Mouse (Mus musculus) intestine, postnatal 0 days (tissue): ENCODE data around the gene Ino80. TPM values are rescaled to one million over a fixed set of nuclear protein-coding genes. Genes with fewer than 3 reads are reported as not detected.

Experiments used
- ATAC-seq: fragments of 200-750 bp; cut with Nextera tagmentation; 2 replicates; pipeline ENCODE4 v1.8.0; 2017; ENCODE audit warnings: mild to moderate bottlenecking, moderate TSS enrichment, moderate library complexity
- H3K27ac ChIP-seq: fragments of 300-500 bp; sonication (generic); 2 replicates; pipeline ENCODE4 v1.5.1; 2014; ENCODE audit warnings: mild to moderate bottlenecking, low read depth, low read length, moderate library complexity
- H3K27me3 ChIP-seq: fragments of 300-500 bp; sonication (generic); replicated peaks from 2 replicates; pipeline ENCODE4 v1.6.1; 2014; ENCODE audit warnings: low read length, mixed read lengths; ENCODE audit not compliant: control insufficient read depth, insufficient read depth
- H3K36me3 ChIP-seq: fragments of 300-500 bp; sonication (generic); 2 replicates; pipeline ENCODE4 v1.6.1; 2014; ENCODE audit warnings: mild to moderate bottlenecking, moderate library complexity; ENCODE audit not compliant: control insufficient read depth, insufficient read depth
- H3K4me1 ChIP-seq: fragments of 300-500 bp; sonication (generic); replicated peaks from 2 replicates; pipeline ENCODE4 v1.6.1; 2014; ENCODE audit warnings: antibody characterized with exemption, low read length, mixed read lengths; ENCODE audit not compliant: control insufficient read depth, insufficient read depth
- H3K4me2 ChIP-seq: fragments of 300-500 bp; sonication (generic); replicated peaks from 2 replicates; pipeline ENCODE4 v1.6.1; 2014; ENCODE audit warnings: low read depth, mild to moderate bottlenecking, moderate library complexity
- H3K4me3 ChIP-seq: fragments of 300-500 bp; sonication (generic); 2 replicates; pipeline ENCODE4 v1.5.1; 2014; ENCODE audit warnings: low read depth, low read length
- H3K9ac ChIP-seq: fragments of 300-500 bp; sonication (generic); 2 replicates; pipeline ENCODE4 v1.6.1; 2014; ENCODE audit warnings: mild to moderate bottlenecking, low read depth, low read length
- H3K9me3 ChIP-seq: fragments of 300-500 bp; sonication (generic); 2 replicates; pipeline ENCODE4 v1.6.1; 2016; ENCODE audit warnings: mixed run types; ENCODE audit not compliant: control insufficient read depth
- CTCF ChIP-seq: sonication (generic); IDR thresholded peaks from 2 replicates; pipeline ENCODE4 v1.5.1; 2016; ENCODE audit warnings: low read depth, mild to moderate bottlenecking, control low read depth, antibody characterized with exemption, moderate library complexity
- WGBS: fragments of 180-500 bp; shearing (Covaris S2); extraction: QIAGEN DNeasy Blood & Tissue Kit; methylation state at CpG from one replicate; pipeline ENCODE4 v1.1.7; 2014; 5-methylcytosine and 5-hydroxymethylcytosine counted together
- polyA plus RNA-seq: library from polyadenylated mRNA; unstranded; fragments of >200 nt; fragmentation: Nextera tagmentation; extraction: Ambion mirVana; gene quantifications from 2 replicates; pipeline ENCODE4 v1.2.1, GENCODE M21; 2015

The Ino80 gene
- polyA plus RNA-seq, 1 experiment from 2014 or later, result 2.4 TPM

DNA sequence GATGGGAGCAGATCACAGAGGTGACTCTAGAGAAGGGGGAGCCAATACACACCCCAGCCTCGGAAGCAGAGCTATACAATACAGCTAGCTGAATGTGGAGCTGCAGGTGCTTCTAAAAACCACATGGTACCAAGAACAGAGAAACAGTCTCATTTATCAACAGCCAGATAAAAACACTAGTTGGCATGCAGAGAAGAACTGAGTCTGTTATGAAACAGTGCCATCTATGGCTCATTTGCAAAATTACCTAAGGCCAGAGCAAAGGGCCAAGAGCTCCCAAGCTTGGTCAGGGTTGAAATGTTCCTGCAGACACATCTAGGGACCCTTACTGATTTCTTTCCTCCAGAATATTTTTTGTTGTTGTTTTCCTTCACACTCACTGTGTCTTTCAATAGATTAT, 63.7 kb downstream of the Ino80 start:
- peak; percentile 86 for TF ChIP-seq CTCF

DNA sequence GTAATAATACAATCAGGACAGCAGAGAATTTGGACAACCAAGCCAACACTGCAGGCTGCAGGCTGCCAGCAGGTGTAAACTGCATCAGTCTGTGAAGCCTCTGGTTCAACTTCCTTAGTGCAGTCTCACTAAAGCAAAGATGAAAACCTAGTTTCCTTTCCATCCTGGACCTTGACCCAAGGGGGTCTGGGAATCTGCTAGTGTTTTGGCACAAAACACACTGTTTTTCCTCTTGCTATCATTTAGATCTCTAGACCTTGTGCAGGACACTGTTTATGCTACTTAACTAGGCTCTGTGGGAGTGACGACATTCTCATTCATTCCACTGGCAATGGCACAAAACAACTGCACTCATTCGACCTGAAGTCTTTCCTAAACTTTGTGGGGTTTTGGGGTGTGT, 65.8 kb downstream of the Ino80 start:
- no peak overlapping the region for H3K27ac ChIP-seq
- peaks cover 24% of the 10 kb centered on the region for H3K36me3 ChIP-seq
- no peaks in the 10 kb centered on the region for H3K9me3 ChIP-seq
- H3K9ac ChIP-seq, result no peak overlapping the region
- no peaks in the 10 kb centered on the region for H3K27me3 ChIP-seq
- no peak for TF ChIP-seq CTCF
- H3K4me3 ChIP-seq, result no peak overlapping the region
- no peak for ATAC-seq
- 75% methylated on average over 2 of the region's 2 CpGs for WGBS
- no peaks in the 10 kb centered on the region for H3K4me1 ChIP-seq
- H3K4me2 ChIP-seq, result no peak overlapping the region

More for the DNA sequence above, 63.7 kb downstream of the Ino80 start:
- Histone ChIP-seq H3K27me3 (no peaks in the 10 kb centered on the region), H3K9me3 (no peaks in the 10 kb centered on the region), H3K4me2 (no peak overlapping the region), H3K4me3 (no peak overlapping the region), H3K27ac (no peak overlapping the region), H3K36me3 (peaks cover 40% of the 10 kb centered on the region), H3K4me1 (no peaks in the 10 kb centered on the region), H3K9ac (no peak overlapping the region)
- WGBS, result 27% methylated on average over 1 of the region's 1 CpGs
- 0 out of 2 replicates have a peak, but pooled peaks have one; percentile 36 for ATAC-seq

DNA sequence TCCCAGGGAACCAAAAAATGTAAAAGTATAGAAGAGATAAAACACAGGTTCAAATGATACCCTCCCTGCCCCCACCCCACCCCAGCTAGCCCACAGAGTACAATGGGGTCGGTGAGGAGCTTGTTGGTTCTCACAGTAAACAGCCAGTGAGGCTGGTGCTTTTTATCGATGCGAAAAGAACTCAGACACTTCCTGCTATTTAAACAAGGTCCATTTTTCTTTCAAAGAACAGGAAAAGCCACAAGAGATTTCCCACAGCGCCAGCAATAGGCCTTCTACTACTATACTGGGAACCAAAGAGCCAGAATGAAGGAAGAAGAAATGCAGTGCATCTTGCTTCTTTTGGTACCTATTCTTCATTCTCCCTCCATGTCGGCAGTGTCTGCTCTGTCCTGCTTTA, 66.5 kb downstream of the Ino80 start:
- Histone ChIP-seq H3K27me3 (no peaks in the 10 kb centered on the region), H3K9me3 (no peaks in the 10 kb centered on the region), H3K36me3 (peaks cover 22% of the 10 kb centered on the region), H3K4me1 (no peaks in the 10 kb centered on the region), H3K27ac (no peak overlapping the region), H3K4me3 (no peak overlapping the region), H3K9ac (no peak overlapping the region), H3K4me2 (no peak overlapping the region)
- WGBS, result 73% methylated on average over 5 of the region's 5 CpGs
- TF ChIP-seq CTCF, result no peak
- ATAC-seq, result no peak

DNA sequence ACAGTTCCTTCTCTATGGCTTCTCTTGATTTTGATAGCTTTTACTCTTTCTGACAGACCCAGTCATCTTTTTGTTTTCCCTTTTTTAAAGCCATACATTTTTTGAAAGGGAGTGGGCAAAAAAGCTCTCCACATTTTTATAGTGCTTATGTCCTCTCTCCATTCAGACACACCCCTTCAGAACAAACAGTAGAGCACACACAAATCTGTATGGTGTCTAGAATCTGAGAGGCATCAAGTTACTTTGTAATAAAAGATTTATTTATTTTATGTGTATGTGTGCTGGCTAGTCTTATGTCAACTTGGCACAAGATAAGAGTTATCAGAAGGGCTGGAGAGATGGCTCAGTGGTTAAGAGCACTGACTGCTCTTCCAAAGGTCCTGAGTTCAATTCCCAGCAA, 68.8 kb downstream of the Ino80 start:
- Histone ChIP-seq H3K4me3 (no peak overlapping the region), H3K4me2 (no peak overlapping the region), H3K27me3 (no peaks in the 10 kb centered on the region), H3K9me3 (no peaks in the 10 kb centered on the region), H3K36me3 (peaks cover 25% of the 10 kb centered on the region), H3K9ac (no peak overlapping the region), H3K4me1 (no peaks in the 10 kb centered on the region), H3K27ac (no peak overlapping the region)
- ATAC-seq, result no peak
- TF ChIP-seq CTCF, result no peak

DNA sequence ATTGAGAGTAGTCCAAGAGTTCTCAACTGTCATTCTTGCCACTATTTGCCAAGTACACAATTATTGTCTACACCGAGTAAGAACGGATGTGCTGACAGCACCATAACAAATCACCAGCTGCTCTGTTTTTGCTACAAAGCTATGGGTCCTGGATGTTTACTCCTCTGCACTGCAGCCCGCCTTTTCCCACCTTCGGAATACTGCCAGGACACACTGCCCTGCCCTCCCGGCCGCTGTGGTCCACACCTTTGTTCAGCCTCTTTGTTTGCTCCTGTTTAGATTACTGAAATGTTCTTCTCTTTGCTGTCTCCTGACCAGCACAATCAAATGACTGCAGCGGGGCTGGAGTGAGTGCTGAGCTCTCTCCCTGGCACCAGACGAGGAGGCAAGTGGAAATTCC, 69.2 kb downstream of the Ino80 start:
- Histone ChIP-seq H3K27ac (no peak overlapping the region), H3K4me2 (no peak overlapping the region), H3K4me1 (no peaks in the 10 kb centered on the region), H3K9me3 (no peaks in the 10 kb centered on the region), H3K9ac (no peak overlapping the region), H3K36me3 (peaks cover 24% of the 10 kb centered on the region), H3K4me3 (no peak overlapping the region), H3K27me3 (no peaks in the 10 kb centered on the region)
- ATAC-seq, result no peak
- no peak for TF ChIP-seq CTCF
- WGBS, result 48% methylated on average over 8 of the region's 8 CpGs

DNA sequence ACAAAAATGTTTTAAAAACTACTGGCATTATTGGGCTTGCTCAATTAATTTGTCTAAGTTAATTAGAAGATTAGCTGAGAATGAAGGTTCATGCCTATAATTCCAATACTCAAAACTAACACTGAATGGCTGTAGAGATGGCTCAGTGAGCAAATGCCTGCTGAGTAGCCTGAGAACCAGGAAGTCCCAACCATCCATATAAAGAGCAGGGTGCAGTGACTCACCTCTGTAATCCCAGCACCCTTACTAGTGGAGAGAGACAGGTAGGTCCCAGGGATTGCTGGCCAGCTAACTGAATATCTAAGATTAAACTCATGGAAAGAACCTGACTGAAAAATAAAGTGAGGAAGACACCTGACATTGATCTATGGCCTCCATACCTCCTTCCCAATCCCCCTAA, 78.2 kb downstream of the Ino80 start:
- 0 out of 2 replicates have a peak overlapping the region, but pooled peaks have one; percentile 14 for H3K4me2 ChIP-seq
- H3K9ac ChIP-seq, result no peak overlapping the region
- peak overlapping the region; percentile 69 for H3K27ac ChIP-seq
- H3K36me3 ChIP-seq, result peaks cover 37% of the 10 kb centered on the region
- H3K27me3 ChIP-seq, result no peaks in the 10 kb centered on the region
- H3K9me3 ChIP-seq, result no peaks in the 10 kb centered on the region
- TF ChIP-seq CTCF, result no peak
- ATAC-seq, result peak; percentile 81
- no peak overlapping the region for H3K4me3 ChIP-seq
- no peaks in the 10 kb centered on the region for H3K4me1 ChIP-seq

DNA sequence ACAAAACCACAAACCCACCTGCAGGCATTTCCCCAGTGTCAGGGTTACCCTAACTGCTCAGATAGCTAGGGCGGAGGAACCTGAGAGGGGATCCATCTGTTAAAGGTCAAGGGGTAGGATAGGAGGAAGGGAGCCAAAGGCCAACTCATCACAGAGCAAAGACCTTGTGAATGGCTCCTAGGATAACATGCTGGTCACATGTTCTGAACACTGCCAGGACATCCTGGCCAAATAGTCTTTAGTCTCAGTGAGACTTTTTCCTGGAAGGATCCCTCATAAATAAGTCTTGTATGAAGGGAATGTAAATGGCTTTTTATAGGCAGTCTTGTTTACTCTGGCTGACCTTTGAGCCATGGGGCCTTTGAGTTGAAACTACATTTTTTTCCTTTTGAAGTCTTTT, 78.8 kb downstream of the Ino80 start:
- Histone ChIP-seq H3K4me2 (0 out of 2 replicates have a peak overlapping the region, but pooled peaks have one; percentile 14), H3K4me1 (no peaks in the 10 kb centered on the region), H3K27ac (peak overlapping the region; percentile 69), H3K36me3 (peaks cover 39% of the 10 kb centered on the region), H3K9me3 (no peaks in the 10 kb centered on the region), H3K9ac (no peak overlapping the region), H3K4me3 (no peak overlapping the region), H3K27me3 (no peaks in the 10 kb centered on the region)
- peak; percentile 89 for ATAC-seq
- no peak for TF ChIP-seq CTCF
- WGBS, result 48% methylated on average over 1 of the region's 1 CpGs
